Mouse (Mus musculus): ENCODE measurements at regions not wholly inside any gene's neighbourhood (a gene's known extent, or its start where the extent isn't known, plus 50 kb on each side); places are given as distances from the start of the nearest gene placed in this dataset.

- ATAC-seq, result no peak
Observed at GRCm38 (mm10) chr16:77537351-77537750, 64.5 kb downstream of the Gm11146 start.

- ATAC-seq, result no peak
Observed at GRCm38 (mm10) chr16:77536746-77537145, 65.1 kb downstream of the Gm11146 start.

GRCm38 (mm10) chr16:77536314-77536713 is 65.6 kb downstream of the Gm11146 start:
- no peak for ATAC-seq

DNA sequence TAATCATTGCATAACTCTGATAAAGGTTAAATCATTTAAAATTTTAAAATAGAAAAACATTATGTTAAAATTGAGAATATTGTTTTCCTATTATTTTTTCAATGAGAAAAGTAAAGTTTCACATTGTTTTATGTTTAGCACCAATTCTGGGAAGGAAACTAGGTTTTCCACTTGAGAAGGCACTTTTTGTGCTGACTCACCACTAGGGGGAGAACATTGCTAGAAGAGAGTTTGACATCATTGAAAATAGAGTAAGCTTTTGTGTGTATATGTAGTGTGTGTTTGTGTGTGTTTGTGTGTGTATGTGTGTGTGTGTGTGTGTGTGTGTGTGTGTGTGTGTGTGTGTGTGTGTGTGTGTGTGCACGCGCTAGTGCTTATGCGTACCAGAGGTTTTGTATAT is 66.9 kb downstream of the Gm11146 start:
- no peak for ATAC-seq

- no peak for ATAC-seq
Observed at GRCm38 (mm10) chr16:77531596-77531995, 70.3 kb downstream of the Gm11146 start.

- no peak for ATAC-seq
Observed at GRCm38 (mm10) chr16:77527951-77528350, 73.9 kb downstream of the Gm11146 start.

GRCm38 (mm10) chr16:77514606-77515005 is 87.3 kb downstream of the Gm11146 start:
- ATAC-seq, result no peak

- ATAC-seq, result no peak
Observed at GRCm38 (mm10) chr16:77503556-77503955, 98.3 kb downstream of the Gm11146 start.

- ATAC-seq, result no peak
Observed at GRCm38 (mm10) chr16:77502916-77503315, 99.0 kb downstream of the Gm11146 start.

- ATAC-seq, result no peak
Observed at GRCm38 (mm10) chr16:77502026-77502425, 99.9 kb downstream of the Gm11146 start.

- no peak for ATAC-seq
Observed at GRCm38 (mm10) chr16:77500981-77501380, 100.9 kb downstream of the Gm11146 start.

DNA sequence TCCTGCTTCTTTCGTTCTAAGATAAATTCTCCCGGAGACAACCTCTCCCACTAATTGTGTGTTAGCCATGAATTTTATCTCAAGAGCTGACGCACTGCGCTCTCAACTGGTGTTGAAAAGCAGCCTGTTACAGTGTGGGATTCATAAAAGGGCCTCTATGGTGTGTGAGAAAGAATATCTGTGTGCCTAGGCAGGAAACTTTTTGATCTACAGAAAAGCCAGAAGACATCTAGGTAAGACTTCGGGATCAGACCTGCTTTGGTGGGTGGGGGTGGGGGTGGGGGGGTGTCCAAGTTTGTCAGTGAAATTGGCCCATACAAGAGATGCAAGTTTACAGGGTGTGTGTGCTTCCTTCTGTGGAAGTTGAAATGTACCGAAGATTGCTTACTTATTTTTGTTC is 101.5 kb downstream of the Gm11146 start:
- ATAC-seq, result no peak

DNA sequence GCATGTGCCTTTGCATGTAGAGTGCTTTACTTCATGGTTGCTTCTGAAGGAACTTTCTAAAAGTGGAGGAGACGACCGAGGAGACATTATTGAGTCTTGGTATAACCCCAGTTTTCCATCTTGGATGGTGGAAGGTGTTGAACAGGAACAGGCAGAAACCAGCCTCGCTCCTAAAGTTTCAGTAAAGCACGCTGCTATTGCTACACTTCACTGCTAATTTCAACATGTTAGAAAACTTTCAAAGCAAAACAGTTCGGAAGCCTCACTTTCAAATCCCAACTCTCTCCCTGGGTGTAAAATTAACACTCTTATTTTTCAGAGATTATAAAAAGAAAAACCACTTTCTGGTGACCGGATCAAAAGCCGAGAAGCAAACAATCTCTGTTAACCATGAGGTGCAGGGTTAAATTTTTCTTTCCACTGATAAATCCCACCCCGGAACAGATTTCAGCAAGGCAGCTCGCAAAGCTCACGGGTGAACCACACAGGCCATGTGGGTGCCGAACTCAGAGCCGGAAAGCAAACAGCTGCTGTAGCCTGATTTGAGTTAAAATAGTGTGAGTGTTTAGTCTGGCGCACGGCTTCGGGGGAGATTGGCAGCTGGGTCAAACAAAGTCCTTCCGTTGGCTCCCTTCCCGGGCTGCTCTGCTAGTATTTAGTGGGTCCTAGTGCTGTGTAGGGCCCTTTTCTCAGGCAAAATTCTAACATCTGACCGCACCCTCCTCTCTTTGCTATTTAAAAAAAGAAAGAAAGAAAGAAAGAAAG is 102.2 kb downstream of the Gm11146 start:
- ATAC-seq, result no peak

DNA sequence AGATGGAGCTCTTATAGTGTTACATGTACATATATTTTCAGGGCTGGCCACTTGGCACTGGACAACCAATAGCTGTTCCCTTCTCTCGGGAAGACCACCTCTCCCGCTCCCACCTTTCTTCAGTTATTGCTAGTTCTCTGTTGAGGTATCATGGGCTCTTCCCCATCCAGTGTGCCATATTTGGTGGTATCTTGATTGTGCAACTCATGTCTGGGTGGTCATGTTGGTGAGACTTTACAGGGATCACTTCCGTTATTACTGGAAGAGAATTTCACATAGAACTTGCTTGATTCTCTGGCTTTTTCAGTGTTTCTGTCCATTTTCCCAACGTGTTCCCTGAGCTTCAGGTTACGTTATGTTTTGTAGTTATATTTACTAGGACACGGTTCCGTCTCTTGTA is 106.6 kb downstream of the Gm11146 start:
- no peak for ATAC-seq

DNA sequence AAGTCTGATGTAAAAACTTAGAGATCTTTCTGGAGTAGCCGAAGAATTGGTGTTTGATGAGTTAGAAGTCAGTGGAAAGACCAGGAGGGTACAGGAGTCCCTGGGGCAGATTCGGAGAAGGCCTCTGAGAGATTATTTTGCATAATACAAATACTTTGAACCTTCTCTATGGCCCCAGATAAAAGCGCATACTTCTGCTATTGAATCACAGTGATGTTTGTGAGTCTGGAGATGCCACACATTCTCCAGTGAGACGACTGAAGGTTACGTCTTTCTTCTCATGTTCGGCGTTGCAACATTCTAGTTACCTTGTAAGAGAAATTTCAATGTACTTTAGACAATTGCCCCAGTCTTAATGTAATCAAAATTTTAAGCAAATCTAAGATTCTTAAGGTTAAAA is 107.9 kb downstream of the Gm11146 start:
- no peak for ATAC-seq

GRCm38 (mm10) chr16:77488155-77488554 is 113.7 kb downstream of the Gm11146 start:
- ATAC-seq, result no peak

- ATAC-seq, result no peak
Observed at GRCm38 (mm10) chr16:77479812-77480211, 122.1 kb downstream of the Gm11146 start.

DNA sequence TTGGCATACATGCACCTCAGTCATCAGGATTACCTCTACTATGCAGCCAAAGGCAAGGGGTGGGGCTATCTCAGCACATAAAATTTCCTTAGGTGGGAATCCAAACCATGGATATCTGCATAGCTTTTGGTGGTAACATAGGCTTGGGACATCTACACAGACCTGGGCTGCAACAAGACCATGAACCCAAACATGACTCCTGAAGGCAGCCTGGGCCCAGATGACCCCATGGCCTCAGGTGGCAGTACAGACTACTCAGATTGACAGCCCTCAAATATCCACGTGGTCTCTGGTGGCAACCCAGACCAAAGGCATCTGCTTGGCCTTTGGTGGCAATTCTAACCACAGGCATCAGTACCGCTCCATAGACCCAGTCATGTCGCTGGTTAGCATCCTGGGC is 130.0 kb downstream of the Gm11146 start:
- no peak for ATAC-seq

- ATAC-seq, result no peak
Observed at GRCm38 (mm10) chr16:77469903-77470302, 132.0 kb downstream of the Gm11146 start.

GRCm38 (mm10) chr16:77469328-77469875 is 132.5 kb downstream of the Gm11146 start:
- ATAC-seq, result no peak

DNA sequence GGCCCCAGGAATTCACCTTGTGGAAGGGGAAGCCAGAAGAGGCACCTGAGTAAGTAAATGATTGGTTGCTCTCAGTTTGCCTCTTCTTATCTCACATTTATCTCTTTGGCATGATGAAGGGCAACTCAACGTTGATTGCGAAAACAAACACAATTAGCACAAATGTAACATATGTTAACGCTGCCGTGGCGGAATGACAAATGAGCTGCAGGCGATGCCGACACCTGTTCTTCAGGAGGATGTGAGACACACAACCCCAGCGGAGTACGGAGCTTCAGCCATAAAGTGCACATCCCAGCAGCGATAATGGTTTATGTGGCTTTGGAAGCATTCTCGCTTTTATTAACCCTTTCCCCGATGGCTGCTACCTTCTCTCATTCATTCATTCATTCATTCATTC is 134.7 kb downstream of the Gm11146 start:
- no peak for ATAC-seq

DNA sequence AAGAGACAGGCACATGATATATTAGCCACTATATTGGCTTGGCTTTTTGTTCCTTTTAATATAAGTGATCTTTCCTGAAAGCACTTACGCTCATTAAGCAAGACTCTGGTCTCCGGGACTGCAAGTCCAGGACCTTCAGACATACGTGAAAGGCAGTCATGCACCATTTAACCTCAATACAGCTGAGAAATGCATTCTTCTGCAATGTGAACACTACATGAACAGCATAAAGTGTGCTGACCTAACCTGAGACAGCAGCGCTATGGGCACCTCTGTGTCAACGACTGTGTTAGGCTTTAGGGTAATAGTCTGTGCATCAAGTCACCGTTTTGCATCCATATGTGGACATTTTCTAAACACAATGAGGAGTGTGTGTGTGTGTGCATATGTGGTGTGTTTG is 137.3 kb downstream of the Gm11146 start:
- ATAC-seq, result no peak

DNA sequence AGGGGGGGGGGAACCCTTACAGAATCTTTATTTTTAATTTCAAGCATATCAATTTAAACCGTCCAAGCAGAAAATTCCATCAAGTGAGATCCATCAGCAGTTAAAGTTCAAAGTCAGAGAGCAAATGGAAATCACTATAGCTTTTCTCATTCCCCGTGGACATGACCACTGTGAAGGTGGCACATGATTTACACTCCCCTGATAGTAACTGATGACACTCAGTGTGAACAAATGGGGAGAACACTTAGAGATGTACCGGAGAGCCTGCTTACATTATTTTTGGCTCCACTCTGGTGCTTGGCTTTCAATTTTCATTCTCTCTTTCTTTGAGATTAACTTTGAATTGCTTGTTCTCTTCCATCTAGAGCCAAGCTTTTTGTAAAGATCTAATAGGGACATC is 140.0 kb downstream of the Gm11146 start:
- ATAC-seq, result no peak

- ATAC-seq, result no peak
Observed at GRCm38 (mm10) chr16:77461459-77461858, 140.4 kb downstream of the Gm11146 start.

DNA sequence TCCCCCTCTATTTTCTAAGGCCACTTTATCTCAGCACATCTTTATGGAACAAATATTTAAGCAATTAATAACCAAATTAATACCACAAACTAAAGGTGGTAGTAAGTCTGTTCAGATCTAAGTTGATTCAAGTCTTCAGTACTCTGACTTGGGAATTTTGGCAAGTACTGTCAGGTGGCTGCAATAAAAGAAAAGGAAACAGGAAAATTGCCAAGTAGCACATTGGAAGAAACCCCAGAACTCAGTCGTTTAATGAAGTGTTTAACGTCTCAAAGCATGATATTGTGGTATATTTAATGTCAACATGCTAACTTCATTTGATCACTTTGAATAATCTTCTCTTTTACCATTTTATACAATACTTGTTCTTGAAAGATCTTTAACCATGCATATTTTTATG is 142.2 kb downstream of the Gm11146 start:
- ATAC-seq, result no peak

Measured in activated CD4-positive, CD25-positive, alpha-beta regulatory T cell, adult 4 months (primary cell).